Mouse (Mus musculus): ENCODE measurements around the gene Prdm2. TPM values are rescaled to one million over a fixed set of nuclear protein-coding genes. Genes with fewer than 3 reads are reported as not detected.

Gene Prdm2
- polyA plus RNA-seq, 1 experiment from 2014 or later, result 7.9 TPM

- no peak for ATAC-seq
These were observed 98.4 kb downstream of the Prdm2 start for GRCm38 (mm10) chr4:143114232-143114979.

GRCm38 (mm10) chr4:143112985-143113384 is 99.8 kb downstream of the Prdm2 start:
- H3K27me3 ChIP-seq (replicated peaks; ENCODE audit: insufficient read depth, low read length), result no peaks in the 10 kb centered on the region
- H3K4me1 ChIP-seq (ENCODE audit: insufficient read depth, low read depth, low read length), result no peaks in the 10 kb centered on the region
- ATAC-seq (peak; percentile 62), DNase-seq (ENCODE audit: low spot score) (peak; percentile 63)
- no peaks in the 10 kb centered on the region for H3K9me3 ChIP-seq (ENCODE audit: low read length)
- 45% methylated on average over 6 of the region's 6 CpGs for WGBS
- TF ChIP-seq EP300 (IDR thresholded peaks at IDR 0.05) (no peak), CTCF (IDR thresholded peaks at IDR 0.05) (peak; percentile 82)
- H3K9ac ChIP-seq (replicated peaks; ENCODE audit: low read depth), result no peak overlapping the region
- H3K36me3 ChIP-seq (ENCODE audit: insufficient read depth, low read length), result peaks cover 15% of the 10 kb centered on the region
- no peak overlapping the region for H3K27ac ChIP-seq (ENCODE audit: low read length)
- H3K4me3 ChIP-seq (ENCODE audit: low read depth, low read length), result no peak overlapping the region
- H3K4me2 ChIP-seq (replicated peaks; ENCODE audit: low read depth, low read length), result no peak overlapping the region

More at GRCm38 (mm10) chr4:143114232-143114979, 98.4 kb downstream of the Prdm2 start:
- H3K4me1 ChIP-seq (ENCODE audit: insufficient read depth, low read depth, low read length), result peaks cover 4% of the 10 kb centered on the region; the same call in 1 of the 2 replicates
- peaks cover 5% of the 10 kb centered on the region; the same call in 1 of the 2 replicates for H3K36me3 ChIP-seq (ENCODE audit: insufficient read depth, low read length)
- 66% methylated on average over 21 of the region's 21 CpGs for WGBS
- no peak overlapping the region for H3K9ac ChIP-seq (replicated peaks; ENCODE audit: low read depth)
- no peak for DNase-seq (ENCODE audit: low spot score)
- H3K27me3 ChIP-seq (replicated peaks; ENCODE audit: insufficient read depth, low read length), result no peaks in the 10 kb centered on the region
- no peaks in the 10 kb centered on the region for H3K9me3 ChIP-seq (ENCODE audit: low read length)
- TF ChIP-seq EP300 (IDR thresholded peaks at IDR 0.05), result no peak
- no peak for TF ChIP-seq CTCF (IDR thresholded peaks at IDR 0.05)
- no peak overlapping the region for H3K4me2 ChIP-seq (replicated peaks; ENCODE audit: low read depth, low read length)
- no peak overlapping the region for H3K4me3 ChIP-seq (ENCODE audit: low read depth, low read length)
- no peak overlapping the region for H3K27ac ChIP-seq (ENCODE audit: low read length)

GRCm38 (mm10) chr4:143112439-143112838 is 100.4 kb downstream of the Prdm2 start:
- no peak overlapping the region for H3K27ac ChIP-seq (ENCODE audit: low read length)
- H3K9me3 ChIP-seq (ENCODE audit: low read length), result no peaks in the 10 kb centered on the region
- H3K4me3 ChIP-seq (ENCODE audit: low read depth, low read length), result no peak overlapping the region
- H3K4me2 ChIP-seq (replicated peaks; ENCODE audit: low read depth, low read length), result no peak overlapping the region
- TF ChIP-seq EP300 (IDR thresholded peaks at IDR 0.05) (no peak), CTCF (IDR thresholded peaks at IDR 0.05) (no peak)
- H3K36me3 ChIP-seq (ENCODE audit: insufficient read depth, low read length), result peaks cover 15% of the 10 kb centered on the region
- no peaks in the 10 kb centered on the region for H3K4me1 ChIP-seq (ENCODE audit: insufficient read depth, low read depth, low read length)
- no peaks in the 10 kb centered on the region for H3K27me3 ChIP-seq (replicated peaks; ENCODE audit: insufficient read depth, low read length)
- ATAC-seq, result peak; percentile 33; the same call in 1 of the 2 replicates
- no peak for DNase-seq (ENCODE audit: low spot score)
- H3K9ac ChIP-seq (replicated peaks; ENCODE audit: low read depth), result no peak overlapping the region
- 92% methylated on average over 2 of the region's 2 CpGs for WGBS

GRCm38 (mm10) chr4:143111872-143112271 is 100.9 kb downstream of the Prdm2 start:
- no peak overlapping the region for H3K9ac ChIP-seq (replicated peaks; ENCODE audit: low read depth)
- H3K4me1 ChIP-seq (ENCODE audit: insufficient read depth, low read depth, low read length), result no peaks in the 10 kb centered on the region
- TF ChIP-seq EP300 (IDR thresholded peaks at IDR 0.05), result no peak
- TF ChIP-seq CTCF (IDR thresholded peaks at IDR 0.05), result no peak
- peaks cover 15% of the 10 kb centered on the region for H3K36me3 ChIP-seq (ENCODE audit: insufficient read depth, low read length)
- no peak for DNase-seq (ENCODE audit: low spot score)
- 85% methylated on average over 5 of the region's 5 CpGs for WGBS
- H3K9me3 ChIP-seq (ENCODE audit: low read length), result no peaks in the 10 kb centered on the region
- H3K4me3 ChIP-seq (ENCODE audit: low read depth, low read length), result no peak overlapping the region
- ATAC-seq, result no peak
- no peak overlapping the region for H3K4me2 ChIP-seq (replicated peaks; ENCODE audit: low read depth, low read length)
- no peak overlapping the region for H3K27ac ChIP-seq (ENCODE audit: low read length)
- H3K27me3 ChIP-seq (replicated peaks; ENCODE audit: insufficient read depth, low read length), result no peaks in the 10 kb centered on the region

GRCm38 (mm10) chr4:143108552-143108951 is 104.2 kb downstream of the Prdm2 start:
- no peaks in the 10 kb centered on the region for H3K4me1 ChIP-seq (ENCODE audit: insufficient read depth, low read depth, low read length)
- no peak overlapping the region for H3K9ac ChIP-seq (replicated peaks; ENCODE audit: low read depth)
- TF ChIP-seq CTCF (IDR thresholded peaks at IDR 0.05) (no peak), EP300 (IDR thresholded peaks at IDR 0.05) (no peak)
- H3K4me2 ChIP-seq (replicated peaks; ENCODE audit: low read depth, low read length), result no peak overlapping the region
- ATAC-seq (no peak), DNase-seq (ENCODE audit: low spot score) (no peak)
- WGBS, result 68% methylated on average over 9 of the region's 9 CpGs
- 0 out of 2 replicates have a peak, but pooled peaks cover 2% of the 10 kb centered on the region for H3K27me3 ChIP-seq (replicated peaks; ENCODE audit: insufficient read depth, low read length)
- H3K9me3 ChIP-seq (ENCODE audit: low read length), result no peaks in the 10 kb centered on the region
- H3K4me3 ChIP-seq (ENCODE audit: low read depth, low read length), result no peak overlapping the region
- H3K36me3 ChIP-seq (ENCODE audit: insufficient read depth, low read length), result peaks cover 15% of the 10 kb centered on the region
- H3K27ac ChIP-seq (ENCODE audit: low read length), result no peak overlapping the region

- Histone ChIP-seq H3K36me3 (ENCODE audit: insufficient read depth, low read length) (peaks cover 15% of the 10 kb centered on the region), H3K27me3 (replicated peaks; ENCODE audit: insufficient read depth, low read length) (0 out of 2 replicates have a peak, but pooled peaks cover 8% of the 10 kb centered on the region), H3K4me2 (replicated peaks; ENCODE audit: low read depth, low read length) (no peak overlapping the region), H3K9me3 (ENCODE audit: low read length) (no peaks in the 10 kb centered on the region), H3K9ac (replicated peaks; ENCODE audit: low read depth) (no peak overlapping the region), H3K4me1 (ENCODE audit: insufficient read depth, low read depth, low read length) (no peaks in the 10 kb centered on the region), H3K4me3 (ENCODE audit: low read depth, low read length) (no peak overlapping the region), H3K27ac (ENCODE audit: low read length) (no peak overlapping the region)
- TF ChIP-seq EP300 (IDR thresholded peaks at IDR 0.05) (no peak), CTCF (IDR thresholded peaks at IDR 0.05) (no peak)
- WGBS, result 77% methylated on average over 6 of the region's 6 CpGs
- DNase-seq (ENCODE audit: low spot score) (no peak), ATAC-seq (no peak)
These were observed 105.8 kb downstream of the Prdm2 start for GRCm38 (mm10) chr4:143106971-143107370.

All from lung, postnatal 0 days (tissue).